Mouse (Mus musculus) liver, postnatal 0 days (tissue): Measurements from ENCODE around the gene Sgms1. TPM values are rescaled to one million over a fixed set of nuclear protein-coding genes. Genes with fewer than 3 reads are reported as not detected.
A peak's percentile ranks its signal among the peaks of the same experiment; 100 is the strongest.

Experiments
- ATAC-seq: fragments of 200-750 bp; cut with Nextera tagmentation; 2 replicates; pipeline ENCODE4 v1.8.0; 2017; ENCODE audit warnings: mild to moderate bottlenecking, moderate library complexity
- DNase-seq: peaks from one replicate; pipeline ENCODE4 v3.0.0-alpha.2; 2016
- H3K27ac ChIP-seq: fragments of 300-500 bp; sonication (generic); 2 replicates; pipeline ENCODE4 v1.5.1; 2014; ENCODE audit warnings: antibody characterized with exemption, moderate library complexity, mild to moderate bottlenecking, low read depth
- H3K27me3 ChIP-seq: fragments of 300-500 bp; sonication (generic); 2 replicates; pipeline ENCODE4 v1.6.1; 2014; ENCODE audit warnings: low read length, control low read depth, mixed read lengths; ENCODE audit not compliant: insufficient read depth
- H3K36me3 ChIP-seq: fragments of 300-500 bp; sonication (generic); replicated peaks from 2 replicates; pipeline ENCODE4 v1.6.1; 2014; ENCODE audit warnings: mild to moderate bottlenecking, control low read depth, low read length, moderate library complexity, mixed read lengths; ENCODE audit not compliant: insufficient read depth
- H3K4me1 ChIP-seq: fragments of 300-500 bp; sonication (generic); 2 replicates; pipeline ENCODE4 v1.6.1; 2014; ENCODE audit warnings: antibody characterized with exemption, mild to moderate bottlenecking, control low read depth; ENCODE audit not compliant: insufficient read depth
- H3K4me2 ChIP-seq: fragments of 300-500 bp; sonication (generic); 2 replicates; pipeline ENCODE4 v1.6.1; 2014; ENCODE audit warnings: low read depth, mild to moderate bottlenecking, low read length, moderate library complexity, mixed read lengths
- H3K4me3 ChIP-seq: fragments of 300-500 bp; sonication (generic); 2 replicates; pipeline ENCODE4 v1.5.1; 2014; ENCODE audit warnings: low read depth, low read length
- H3K9ac ChIP-seq: fragments of 300-500 bp; sonication (generic); replicated peaks from 2 replicates; pipeline ENCODE4 v1.6.1; 2014; ENCODE audit warnings: mild to moderate bottlenecking, moderate library complexity
- H3K9me3 ChIP-seq: fragments of 300-500 bp; sonication (generic); 2 replicates; pipeline ENCODE4 v1.6.1; 2016; ENCODE audit warnings: mild to moderate bottlenecking, control low read depth, low read length, mixed read lengths
- CTCF ChIP-seq: sonication (generic); IDR thresholded peaks from 2 replicates; pipeline ENCODE4 v1.5.1; 2016; ENCODE audit warnings: antibody characterized with exemption, low read depth
- EP300 ChIP-seq: IDR thresholded peaks from 2 replicates; pipeline ENCODE4 v1.6.1; 2016; ENCODE audit warnings: antibody characterized with exemption, low read depth, mild to moderate bottlenecking
- WGBS: fragments of 180-500 bp; shearing (Covaris S2); extraction: QIAGEN DNeasy Blood & Tissue Kit; methylation state at CpG from one replicate; pipeline ENCODE4 v1.1.7; 2014; ENCODE audit not compliant: insufficient replicate concordance; 5-methylcytosine and 5-hydroxymethylcytosine counted together
- polyA plus RNA-seq: library from polyadenylated mRNA; unstranded; fragments of >200 nt; fragmentation: Nextera tagmentation; extraction: Ambion mirVana; gene quantifications from 2 replicates; pipeline ENCODE4 v1.2.1, GENCODE M21; 2015

Gene Sgms1
- polyA plus RNA-seq, 1 experiment from 2014 or later = 16.0 TPM

DNA sequence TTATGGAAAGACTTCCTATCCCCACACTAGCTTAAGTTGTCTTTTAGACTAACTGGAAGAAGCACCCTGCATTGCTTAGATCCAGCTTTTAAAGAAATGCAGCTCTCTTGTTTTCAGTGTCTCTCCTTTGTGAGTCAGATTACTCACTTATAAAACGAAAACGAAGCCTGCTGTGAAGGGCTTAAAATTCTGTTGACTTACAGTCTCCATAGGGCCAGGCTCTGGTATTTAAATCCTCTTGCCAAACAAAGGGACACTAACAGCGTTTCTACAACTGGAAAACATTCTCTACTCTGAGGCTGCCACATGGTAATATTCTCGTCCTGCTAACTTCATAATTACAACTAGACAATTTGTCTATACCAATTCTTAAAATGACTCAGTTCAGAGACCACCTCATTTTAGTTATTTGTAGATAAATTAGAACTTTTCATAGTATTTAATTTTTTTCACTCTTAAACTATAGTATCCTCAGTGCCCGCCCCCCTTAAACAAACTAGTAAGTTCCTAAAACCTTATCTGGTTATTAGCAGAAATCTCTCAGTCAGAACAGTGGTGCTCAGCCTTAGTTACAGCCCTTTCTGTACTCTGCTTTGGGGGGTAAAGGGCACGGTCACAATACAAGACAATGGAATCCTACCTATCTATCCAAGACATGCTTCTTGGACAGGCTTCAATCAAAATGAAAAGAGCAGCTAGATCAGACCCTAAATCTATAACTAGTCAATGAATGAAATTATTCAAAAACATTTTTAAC is 133.9 kb downstream of the Sgms1 start:
- ATAC-seq (no peak), DNase-seq (no peak)
- H3K4me1 ChIP-seq = peaks cover 65% of the 10 kb centered on the region
- 0 out of 2 replicates have a peak overlapping the region, but pooled peaks have one; percentile 7 for H3K9ac ChIP-seq
- TF ChIP-seq EP300 (no peak), CTCF (no peak)
- H3K36me3 ChIP-seq = no peaks in the 10 kb centered on the region
- H3K9me3 ChIP-seq = no peaks in the 10 kb centered on the region
- 43% methylated on average over 6 of the region's 6 CpGs for WGBS
- peak overlapping the region; percentile 90 for H3K27ac ChIP-seq
- no peaks in the 10 kb centered on the region for H3K27me3 ChIP-seq
- H3K4me3 ChIP-seq = no peak overlapping the region
- H3K4me2 ChIP-seq = no peak overlapping the region

DNA sequence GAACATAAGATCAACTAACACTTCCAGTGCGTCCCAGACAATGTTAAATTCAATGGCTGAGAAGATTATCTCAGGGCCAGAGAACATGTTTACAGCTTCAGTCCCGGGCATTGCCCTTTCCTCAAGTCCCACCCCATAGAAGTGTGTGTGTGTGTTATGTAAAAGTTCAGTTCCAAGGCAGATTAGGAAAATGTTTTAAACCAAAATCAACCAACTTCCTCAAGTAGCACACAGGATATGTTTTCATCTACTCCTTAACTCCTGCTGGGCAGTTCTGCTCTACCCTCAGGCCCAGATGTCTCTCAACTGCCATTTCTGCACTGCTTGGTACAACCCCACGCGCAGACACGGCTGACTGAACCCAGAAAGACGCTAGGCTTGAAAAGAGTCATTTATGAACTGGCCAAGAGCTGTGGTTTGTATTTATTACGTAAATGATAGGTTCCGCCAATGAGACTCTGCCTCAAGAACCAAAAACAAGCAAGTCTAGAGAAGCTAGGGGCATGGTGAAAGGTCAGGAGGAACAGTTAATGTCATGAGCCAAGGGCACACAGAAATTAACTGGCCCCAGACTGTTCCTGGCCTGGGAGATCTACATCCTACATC is 134.7 kb downstream of the Sgms1 start:
- peak; percentile 69 for ATAC-seq
- Histone ChIP-seq H3K4me1 (peaks cover 67% of the 10 kb centered on the region), H3K27ac (peak overlapping the region; percentile 90)

DNA sequence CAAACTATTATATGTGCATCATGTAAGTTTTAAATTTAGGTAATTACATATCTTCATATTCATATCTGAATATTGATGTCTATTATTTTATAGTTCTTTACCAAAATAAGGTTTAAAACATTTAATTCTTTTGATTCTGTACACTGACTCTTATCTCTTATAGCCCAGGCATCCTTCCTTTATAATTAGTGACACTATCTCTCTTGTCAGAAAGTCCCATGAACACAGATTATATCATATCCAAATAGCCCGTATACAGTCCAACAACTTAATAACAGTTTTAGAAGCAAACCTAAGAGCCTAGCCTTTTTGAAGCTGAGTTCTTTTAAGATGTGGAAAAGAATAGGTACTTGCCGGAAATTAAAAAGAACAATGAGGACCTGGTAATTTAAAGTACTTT is 135.3 kb downstream of the Sgms1 start:
- H3K36me3 ChIP-seq = no peaks in the 10 kb centered on the region
- TF ChIP-seq CTCF = no peak
- TF ChIP-seq EP300 = peak; percentile 75
- H3K4me3 ChIP-seq = no peak overlapping the region
- no peaks in the 10 kb centered on the region for H3K9me3 ChIP-seq
- DNase-seq (no peak), ATAC-seq (no peak)
- peak overlapping the region; percentile 90 for H3K27ac ChIP-seq
- no peak overlapping the region; the same call in 1 of the 2 replicates for H3K4me2 ChIP-seq
- 51% methylated on average over 2 of the region's 2 CpGs for WGBS
- H3K4me1 ChIP-seq = peaks cover 66% of the 10 kb centered on the region
- 0 out of 2 replicates have a peak overlapping the region, but pooled peaks have one; percentile 39 for H3K9ac ChIP-seq
- no peaks in the 10 kb centered on the region for H3K27me3 ChIP-seq

More for the DNA sequence above, 134.7 kb downstream of the Sgms1 start:
- 15% methylated on average over 8 of the region's 8 CpGs for WGBS
- Histone ChIP-seq H3K9me3 (no peaks in the 10 kb centered on the region), H3K36me3 (no peaks in the 10 kb centered on the region), H3K27me3 (no peaks in the 10 kb centered on the region), H3K9ac (peak overlapping the region; percentile 39; the same call in 1 of the 2 replicates), H3K4me3 (no peak overlapping the region), H3K4me2 (peak overlapping the region; percentile 10)
- DNase-seq = no peak
- TF ChIP-seq EP300 (no peak; the same call in none of the 2 replicates), CTCF (0 out of 2 replicates have a peak, but pooled peaks have one; percentile 5)

DNA sequence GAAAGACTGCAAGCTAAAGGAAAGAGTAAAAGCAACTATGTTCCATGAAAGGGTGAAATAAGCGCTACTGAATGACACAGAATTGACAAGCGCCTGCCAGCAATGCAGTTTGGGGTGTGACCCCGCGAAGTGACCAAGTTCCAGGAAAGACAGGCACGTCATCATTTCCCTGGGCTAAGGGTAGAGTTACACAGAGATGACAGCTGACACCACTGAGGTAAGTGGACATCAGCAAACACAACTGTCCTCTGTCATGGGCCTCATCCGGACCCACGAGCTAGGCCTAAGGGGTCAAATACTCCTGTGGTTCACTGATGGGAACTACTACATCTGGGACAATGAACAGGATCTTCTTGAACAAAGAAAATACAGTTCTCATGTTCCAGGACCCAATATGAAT is 136.5 kb downstream of the Sgms1 start:
- Histone ChIP-seq H3K4me1 (peaks cover 63% of the 10 kb centered on the region), H3K9ac (no peak overlapping the region), H3K36me3 (no peaks in the 10 kb centered on the region), H3K27ac (peak overlapping the region; percentile 72), H3K9me3 (no peaks in the 10 kb centered on the region), H3K4me2 (no peak overlapping the region), H3K4me3 (no peak overlapping the region), H3K27me3 (no peaks in the 10 kb centered on the region)
- WGBS = 74% methylated on average over 7 of the region's 7 CpGs
- TF ChIP-seq CTCF = no peak
- TF ChIP-seq EP300 = no peak
- ATAC-seq (0 out of 2 replicates have a peak, but pooled peaks have one; percentile 18), DNase-seq (no peak)

DNA sequence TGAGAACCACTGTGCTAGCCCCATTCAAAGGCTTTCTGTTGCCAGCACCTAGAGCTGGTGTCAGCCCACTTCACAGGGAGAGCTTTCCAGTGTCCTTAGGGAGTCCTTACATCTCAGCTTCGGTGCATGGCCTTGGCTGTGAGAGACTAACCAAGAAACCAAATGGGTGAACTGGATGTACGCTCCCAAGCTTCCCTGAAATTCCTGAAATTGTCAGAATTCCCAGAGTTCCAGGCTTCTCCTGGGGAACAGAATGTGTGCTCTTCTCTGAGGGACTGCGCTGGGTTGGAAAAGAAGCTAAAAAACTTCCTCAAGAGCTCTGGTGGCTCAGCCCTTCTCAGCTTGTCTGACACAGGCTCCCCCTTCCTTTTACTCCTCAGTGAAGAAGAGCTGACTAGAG is 137.1 kb downstream of the Sgms1 start:
- H3K27ac ChIP-seq = peak overlapping the region; percentile 72
- no peaks in the 10 kb centered on the region for H3K9me3 ChIP-seq
- no peak for ATAC-seq

More for the DNA sequence above, 137.1 kb downstream of the Sgms1 start:
- H3K27me3 ChIP-seq = no peaks in the 10 kb centered on the region
- no peak overlapping the region for H3K4me3 ChIP-seq
- H3K9ac ChIP-seq = no peak overlapping the region
- H3K4me1 ChIP-seq = peaks cover 62% of the 10 kb centered on the region
- no peak overlapping the region for H3K4me2 ChIP-seq
- 76% methylated on average over 3 of the region's 3 CpGs for WGBS
- no peaks in the 10 kb centered on the region for H3K36me3 ChIP-seq
- no peak for DNase-seq
- no peak for TF ChIP-seq CTCF
- TF ChIP-seq EP300 = no peak
